In genomic region chr9:51152079-51152752, GRCm38 (mm10) we compare ENCODE assay signal across 8 mouse cellular contexts. TPM values are rescaled to one million over a fixed set of nuclear protein-coding genes. Genes with fewer than 3 reads are reported as not detected.
DNase-seq lines count a peak whose midpoint lies in the region; ATAC-seq and TF ChIP-seq lines count a peak whose summit lies in the region.
"Had no signal": no experiment of that assay in that cellular context is flagged by ENCODE, and none has a peak within 500 bp of the region (broad histone marks: within the 10 kb centered on the region; RNA-seq: fewer than 3 reads in every experiment).

No protein-coding gene starts in this region.

- peaks cover 2% of the 10 kb centered on the region; the same call in 1 of the 2 replicates for H3K4me1 ChIP-seq in forebrain, embryonic 15.5 days
- H3K4me1 ChIP-seq in lung, embryonic 14.5 days (ENCODE audit: insufficient read depth) = no peaks in the 10 kb centered on the region

- no peaks in the 10 kb centered on the region for H3K36me3 ChIP-seq in forebrain, embryonic 15.5 days
- no peaks in the 10 kb centered on the region for H3K36me3 ChIP-seq in lung, embryonic 14.5 days (ENCODE audit: insufficient read depth)

- H3K27me3 ChIP-seq in forebrain, embryonic 15.5 days = no peaks in the 10 kb centered on the region
- H3K27me3 ChIP-seq in lung, embryonic 14.5 days (ENCODE audit: insufficient read depth, low read length) = no peaks in the 10 kb centered on the region; the same call in 1 of the 2 replicates

- peak; percentile 81 for DNase-seq in MN1 (ENCODE audit: low spot score)
- peak; percentile 57 for DNase-seq in c-Kit-positive CD71-positive TER-119-negative erythroid progenitor cells, embryonic 14.5 days (ENCODE audit: low read depth)
- peak; percentile 57 to 78 for DNase-seq in layer of hippocampus, adult 2 months (ENCODE audit: low spot score in 2 of 2)
- DNase-seq in lung, embryonic 14.5 days = peak; percentile 95
- DNase-seq in retina, postnatal 7 days (ENCODE audit: low read depth, low spot score) = peak; percentile 62

- ATAC-seq in forebrain, embryonic 15.5 days (replicated peaks) = peak; percentile 69
- peak; percentile 63 to 78; a peak in 3 of 4 replicates for ATAC-seq in hematopoietic stem cell, adult 5-6 weeks (replicated peaks in 1 of 2; ENCODE audit: insufficient read depth in 1 of 2, low FRiP score in 2 of 2, low TSS enrichment in 1 of 2, low read depth in 1 of 2, poor library complexity in 2 of 2, severe bottlenecking in 2 of 2)
- peak; percentile 48; the same call in 1 of the 2 replicates for ATAC-seq in lung, embryonic 14.5 days (ENCODE audit: insufficient read depth)

- TF ChIP-seq CTCF in layer of hippocampus, adult 2 months (conservative IDR thresholded peaks at IDR 0.05) = peak; percentile 90
- peak; percentile 78 for TF ChIP-seq CTCF in lung, embryonic 14.5 days (IDR thresholded peaks at IDR 0.05; ENCODE audit: low read depth)

- no peak overlapping the region for H3K4me3 ChIP-seq in forebrain, embryonic 15.5 days
- H3K4me3 ChIP-seq in layer of hippocampus, adult 2 months = no peak overlapping the region
- H3K4me3 ChIP-seq in lung, embryonic 14.5 days (ENCODE audit: low read depth, low read length) = no peak overlapping the region

- H3K9ac ChIP-seq in forebrain, embryonic 15.5 days (replicated peaks) = no peak overlapping the region
- no peak overlapping the region for H3K9ac ChIP-seq in lung, embryonic 14.5 days

- H3K9me3 ChIP-seq in forebrain, embryonic 15.5 days = no peaks in the 10 kb centered on the region
- no peaks in the 10 kb centered on the region for H3K9me3 ChIP-seq in lung, embryonic 14.5 days (ENCODE audit: low read depth, low read length)

- 15% methylated on average over 13 of the region's 13 CpGs for WGBS in forebrain, embryonic 15.5 days
- 20% methylated on average over 13 of the region's 13 CpGs for WGBS in lung, embryonic 14.5 days

- H3K27ac ChIP-seq in forebrain, embryonic 15.5 days (replicated peaks) = no peak overlapping the region
- no peak overlapping the region for H3K27ac ChIP-seq in layer of hippocampus, adult 2 months
- H3K27ac ChIP-seq in lung, embryonic 14.5 days (ENCODE audit: low read depth) = no peak overlapping the region

- no peak overlapping the region for H3K4me2 ChIP-seq in forebrain, embryonic 15.5 days (replicated peaks)
- H3K4me2 ChIP-seq in lung, embryonic 14.5 days = peak overlapping the region; percentile 18; the same call in 1 of the 2 replicates

RNA-seq across cellular contexts. Expression of gene Gm32742, which starts 13.1 kb away (rescaled TPM):
- polyA plus RNA-seq in forebrain, embryonic 15.5 days (2015; fragmentation: Nextera tagmentation; extraction: Ambion mirVana) = 0.04 TPM in 1 of 2 replicates, not detected in the other
- total RNA-seq in hematopoietic stem cell, adult 5-6 weeks (2017) = 0.19 and 0.25 TPM in 2 replicates
- total RNA-seq in layer of hippocampus, adult 2 months (2021) = not detected
- 0.03 TPM in 1 of 2 replicates, not detected in the other for polyA plus RNA-seq in lung, embryonic 14.5 days (2014; fragmentation: Nextera tagmentation; extraction: Ambion mirVana)
- total RNA-seq: neutrophil, adult 5-6 weeks had no signal

RNA-seq across cellular contexts. Expression of gene 4833427G06Rik, which starts 50.3 kb away (rescaled TPM):
- 0.32 and 1.1 TPM in 2 replicates for polyA plus RNA-seq in forebrain, embryonic 15.5 days (2015; fragmentation: Nextera tagmentation; extraction: Ambion mirVana)
- not detected in 2 replicates for total RNA-seq in hematopoietic stem cell, adult 5-6 weeks (2017)
- total RNA-seq in layer of hippocampus, adult 2 months (2021) = not detected
- polyA plus RNA-seq in lung, embryonic 14.5 days (2014; fragmentation: Nextera tagmentation; extraction: Ambion mirVana) = 0.58 TPM in 1 of 2 replicates, not detected in the other
- total RNA-seq: neutrophil, adult 5-6 weeks had no signal
